Mouse (Mus musculus) CH12.LX (cell line): Measurements from ENCODE around the gene A330070K13Rik. TPM values are rescaled to one million over a fixed set of nuclear protein-coding genes. Genes with fewer than 3 reads are reported as not detected.

Experiments used
- DNase-seq: peaks from one replicate; pipeline ENCODE4 v3.0.0-alpha.2; 2013; ENCODE audit errors: extremely low read depth
- H3K27ac ChIP-seq: 2 replicates; pipeline ENCODE4 v1.5.1; 2012; ENCODE audit warnings: low read depth, mild to moderate bottlenecking, control low read depth, moderate library complexity; ENCODE audit not compliant: insufficient read depth
- H3K27me3 ChIP-seq: replicated peaks from 2 replicates; pipeline ENCODE3; 2012; ENCODE audit warnings: inconsistent platforms
- H3K36me3 ChIP-seq, 2 experiments: replicated peaks in 1 of 2; 2 replicates each; pipeline versions ENCODE3 to v1.6.1; 2012; ENCODE audit warnings: inconsistent platforms in 1 of 2, low read length in 1 of 2, mild to moderate bottlenecking in 1 of 2, mixed read lengths in 1 of 2, moderate library complexity in 1 of 2; ENCODE audit not compliant: control insufficient read depth in 1 of 2, insufficient read depth in 1 of 2
- H3K4me1 ChIP-seq, 2 experiments: 2 replicates each; pipeline ENCODE4 v1.6.1; 2012; ENCODE audit warnings: inconsistent platforms in 1 of 2, moderate library complexity in 1 of 2; ENCODE audit not compliant: insufficient read depth in 2 of 2, control insufficient read depth in 1 of 2
- H3K4me2 ChIP-seq: 2 replicates; pipeline ENCODE4 v1.6.1; 2012; ENCODE audit warnings: low read depth, mild to moderate bottlenecking, control low read depth; ENCODE audit not compliant: poor library complexity, insufficient read depth, severe bottlenecking
- H3K4me3 ChIP-seq, 3 experiments: fragments of 150-350 bp in 1 of 3; sonication (generic) in 1 of 3; replicated peaks in 1 of 3; 2 replicates each; pipeline versions ENCODE3 to v1.5.1; 2011 to 2012; ENCODE audit warnings: low read depth in 2 of 3, low read length in 2 of 3, mild to moderate bottlenecking in 2 of 3, moderate library complexity in 2 of 3, control low read depth in 1 of 3, improper control_type of control experiment in 1 of 3, inconsistent platforms in 1 of 3, mixed read lengths in 1 of 3; ENCODE audit not compliant: poor library complexity in 1 of 3
- H3K79me2 ChIP-seq: replicated peaks from 2 replicates; pipeline ENCODE4 v1.6.1; 2012; ENCODE audit warnings: mild to moderate bottlenecking, moderate library complexity; ENCODE audit not compliant: control insufficient read depth, poor library complexity, insufficient read depth, severe bottlenecking; ENCODE audit errors: extremely low read depth
- H3K9ac ChIP-seq: 2 replicates; pipeline ENCODE4 v1.6.1; 2012; ENCODE audit warnings: low read depth, mild to moderate bottlenecking, control low read depth, moderate library complexity; ENCODE audit not compliant: insufficient read depth
- H3K9me3 ChIP-seq: replicated peaks from 2 replicates; pipeline ENCODE3; 2012; ENCODE audit warnings: low read length, inconsistent platforms, mixed read lengths
- CTCF ChIP-seq, 2 experiments: IDR thresholded peaks in 1 of 2; conservative IDR thresholded peaks in 1 of 2; 2 replicates each; pipeline ENCODE4 v1.5.1; 2011 to 2012; ENCODE audit warnings: low read depth in 2 of 2, low read length in 2 of 2, improper control_type of control experiment in 1 of 2, inconsistent platforms in 1 of 2, mild to moderate bottlenecking in 1 of 2, moderate library complexity in 1 of 2
- E2F4 ChIP-seq: IDR thresholded peaks from 2 replicates; pipeline ENCODE4 v1.6.1; 2011; ENCODE audit warnings: low read depth, low read length, improper control_type of control experiment; ENCODE audit not compliant: insufficient replicate concordance
- ELF1 ChIP-seq: IDR thresholded peaks from 2 replicates; pipeline ENCODE4 v1.6.1; 2014; ENCODE audit warnings: low read depth, mild to moderate bottlenecking, inconsistent platforms, low read length, improper control_type of control experiment
- EP300 ChIP-seq: IDR thresholded peaks from 2 replicates; pipeline ENCODE4 v1.6.1; 2011; ENCODE audit warnings: low read length, improper control_type of control experiment
- ETS1 ChIP-seq: conservative IDR thresholded peaks from 2 replicates; pipeline ENCODE4 v1.6.1; 2012; ENCODE audit warnings: low read depth, mild to moderate bottlenecking, inconsistent platforms, low read length, improper control_type of control experiment, moderate library complexity
- JUN ChIP-seq: IDR thresholded peaks from 2 replicates; pipeline ENCODE4 v1.6.1; 2011; ENCODE audit warnings: low read depth, mild to moderate bottlenecking, low read length, improper control_type of control experiment, moderate library complexity; ENCODE audit not compliant: insufficient read depth
- KAT2A ChIP-seq: IDR thresholded peaks from 2 replicates; pipeline ENCODE4 v1.6.1; 2012; ENCODE audit warnings: low read length, improper control_type of control experiment, inconsistent platforms; ENCODE audit not compliant: insufficient replicate concordance
- MAFK ChIP-seq: IDR thresholded peaks from 2 replicates; pipeline ENCODE4 v1.6.1; 2011; ENCODE audit warnings: low read length, improper control_type of control experiment; ENCODE audit not compliant: insufficient replicate concordance
- MEF2A ChIP-seq: IDR thresholded peaks from 2 replicates; pipeline ENCODE4 v1.6.1; 2014; ENCODE audit warnings: low read depth, mild to moderate bottlenecking, inconsistent platforms, low read length, improper control_type of control experiment, borderline replicate concordance
- MXI1 ChIP-seq: IDR thresholded peaks from 2 replicates; pipeline ENCODE4 v1.6.1; 2011; ENCODE audit warnings: mild to moderate bottlenecking, low read depth, low read length, improper control_type of control experiment
- MYC ChIP-seq: IDR thresholded peaks from 2 replicates; pipeline ENCODE4 v1.6.1; 2011; ENCODE audit warnings: low read depth, mild to moderate bottlenecking, improper control_type of control experiment, low read length
- NELFE ChIP-seq: IDR thresholded peaks from 2 replicates; pipeline ENCODE4 v1.6.1; 2011; ENCODE audit warnings: low read depth, low read length, improper control_type of control experiment
- NRF1 ChIP-seq: IDR thresholded peaks from 2 replicates; pipeline ENCODE4 v1.6.1; 2014; ENCODE audit warnings: low read depth, mild to moderate bottlenecking, inconsistent platforms, low read length, improper control_type of control experiment, moderate library complexity
- PAX5 ChIP-seq: IDR thresholded peaks from 2 replicates; pipeline ENCODE4 v1.6.1; 2012; ENCODE audit warnings: low read length, inconsistent platforms, mixed read lengths
- RAD21 ChIP-seq: IDR thresholded peaks from 2 replicates; pipeline ENCODE4 v1.6.1; 2011; ENCODE audit warnings: low read depth, mild to moderate bottlenecking, low read length, improper control_type of control experiment, moderate library complexity
- RCOR1 ChIP-seq: conservative IDR thresholded peaks from 2 replicates; pipeline ENCODE4 v1.6.1; 2012; ENCODE audit warnings: low read depth, mild to moderate bottlenecking, inconsistent platforms, low read length, improper control_type of control experiment
- SMC3 ChIP-seq: IDR thresholded peaks from 2 replicates; pipeline ENCODE4 v1.6.1; 2011; ENCODE audit warnings: low read depth, low read length, improper control_type of control experiment
- TCF12 ChIP-seq: IDR thresholded peaks from 2 replicates; pipeline ENCODE4 v1.6.1; 2014; ENCODE audit warnings: low read depth, mild to moderate bottlenecking, inconsistent platforms, low read length, improper control_type of control experiment
- UBTF ChIP-seq: IDR thresholded peaks from 2 replicates; pipeline ENCODE4 v1.6.1; 2012; ENCODE audit warnings: low read depth, mild to moderate bottlenecking, inconsistent platforms, low read length, improper control_type of control experiment, moderate library complexity
- USF1 ChIP-seq: IDR thresholded peaks from 2 replicates; pipeline ENCODE4 v1.6.1; 2014; ENCODE audit warnings: low read depth, mild to moderate bottlenecking, inconsistent platforms, low read length, improper control_type of control experiment
- ZNF384 ChIP-seq: IDR thresholded peaks from 2 replicates; pipeline ENCODE4 v1.6.1; 2012; ENCODE audit warnings: low read depth, low read length, improper control_type of control experiment, inconsistent platforms
- dilution Hi-C: fragments of 300-500 bp; cut with MboI; formaldehyde crosslinking; loops from 2 replicates; pipeline ENCODE4 v1.14.3; 2020; ENCODE audit warnings: low sequenced_read_pairs; ENCODE audit not compliant: extremely low pct_unique_long_range_greater_than_20kb, extremely low pct_ligation_motif_present
- in situ Hi-C: fragments of 300-500 bp; cut with MboI; formaldehyde crosslinking; loops from 3 replicates; pipeline ENCODE4 v1.14.3; 2019; ENCODE audit warnings: low sequenced_read_pairs, low pct_ligation_motif_present, low pct_unique_long_range_greater_than_20kb, mixed read lengths
- polyA plus RNA-seq: library from polyadenylated mRNA; unstranded; fragments of >175 nt; gene quantifications from 2 replicates; pipeline ENCODE4 v1.2.1, GENCODE M21; 2012; ENCODE audit warnings: low read depth; ENCODE audit not compliant: insufficient read length
- total RNA-seq, 2 experiments: library from RNA; depleted of rRNA; stranded (reverse); fragments of 300-350 nt in 1 of 2; fragments of >200 nt in 1 of 2; gene quantifications; 2 replicates each; pipeline ENCODE4 v1.2.3; 2012 to 2014

The A330070K13Rik gene
- total RNA-seq (2012; rRNA removed) (not detected in 2 replicates), total RNA-seq (2014; rRNA removed) (not detected in 2 replicates), polyA plus RNA-seq (not detected in 2 replicates)

DNA sequence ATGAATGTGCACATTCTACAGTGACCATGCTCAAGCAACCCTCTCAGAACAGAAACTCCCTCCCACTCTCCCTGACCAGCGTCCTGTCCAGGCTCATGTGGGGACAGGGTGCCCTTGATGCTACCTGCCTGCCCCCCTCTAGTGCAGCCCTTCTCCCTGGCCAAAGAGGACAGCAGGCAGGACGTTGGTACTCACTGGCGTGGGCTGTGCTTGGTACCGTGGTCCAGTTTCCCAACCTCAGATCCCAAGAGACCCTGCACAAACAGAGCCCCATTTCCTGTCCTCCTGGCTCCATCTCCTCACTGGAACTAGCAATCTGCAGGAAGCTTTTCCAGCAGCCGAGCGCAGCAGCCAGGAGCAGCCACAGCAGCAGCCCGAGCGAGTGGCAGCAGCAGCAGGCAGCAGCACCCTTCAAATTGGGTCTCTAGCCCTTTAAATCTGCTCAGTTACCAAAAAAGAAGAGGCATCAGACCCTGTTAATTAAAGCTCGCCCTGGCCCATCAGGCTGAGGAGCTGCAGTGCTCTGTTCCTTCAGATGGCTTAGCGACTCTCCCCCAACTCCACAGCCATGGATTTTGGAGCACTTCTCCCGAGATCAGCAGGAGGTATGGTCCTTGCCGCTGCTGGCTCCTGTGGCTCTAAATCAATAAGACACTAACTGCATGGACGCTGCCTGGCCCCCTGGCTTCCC lies at the start of gene A330070K13Rik:
TSS of gene A330070K13Rik (minus strand) at position 410 of the 691 bp plus-strand sequence.
- in situ Hi-C loops (no loop called here), dilution Hi-C loops (no loop called here)
- Histone ChIP-seq H3K9ac (no peak within 1 kb of the TSS), H3K79me2 (no peaks in the 10 kb centered on the region), H3K27me3 (peaks cover 30% of the 10 kb centered on the region), H3K36me3 (no peaks in the 10 kb centered on the region), H3K4me3 (no peak within 1 kb of the TSS), H3K4me2 (no peak within 1 kb of the TSS), H3K9me3 (peaks cover 2% of the 10 kb centered on the region), H3K27ac (no peak within 1 kb of the TSS), H3K4me1 (no peaks in the 10 kb centered on the region)
- TF ChIP-seq KAT2A, result no peak
- TF ChIP-seq SMC3, result no peak
- TF ChIP-seq CTCF (conservative IDR thresholded peaks at IDR 0.05 in 1 of 2, IDR thresholded peaks at IDR 0.05 in 1 of 2; ENCODE audit: low read depth in 2 of 2, low read length in 2 of 2), result no peak
- TF ChIP-seq MEF2A, result no peak
- no peak for DNase-seq

DNA sequence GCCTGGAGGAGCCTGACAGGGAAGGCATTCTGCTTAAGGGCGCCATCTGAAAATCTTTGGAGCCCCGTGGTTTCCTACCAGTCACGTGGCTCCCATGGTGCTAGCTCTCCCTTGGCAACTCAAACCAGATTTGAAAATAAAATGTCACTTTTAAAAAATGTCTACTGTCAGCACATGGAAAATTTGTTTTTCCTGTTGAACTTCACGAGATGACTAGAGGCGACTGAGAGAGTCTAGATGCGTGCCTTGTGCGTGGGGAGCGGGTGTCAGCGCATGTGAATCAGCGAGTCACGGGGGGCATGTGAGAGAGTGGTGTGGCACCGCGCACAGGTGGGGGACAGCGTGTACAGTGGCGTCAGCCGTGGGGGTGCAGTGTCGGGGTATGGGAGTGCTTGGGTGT lies 27.1 kb upstream of the A330070K13Rik start:
- H3K9me3 ChIP-seq, result peaks cover 30% of the 10 kb centered on the region
- dilution Hi-C loops, result no loop called here

GRCm38 (mm10) chr5:130409706-130410105 lies 25.3 kb upstream of the A330070K13Rik start:
- in situ Hi-C loops (loop anchor here (10.0 kb wide), 1 partner anchor 445 kb away; no protein-coding TSS in a partner anchor), dilution Hi-C loops (no loop called here)
- Histone ChIP-seq H3K36me3 (no peaks in the 10 kb centered on the region), H3K27me3 (no peaks in the 10 kb centered on the region), H3K9me3 (peaks cover 34% of the 10 kb centered on the region), H3K4me2 (no peak overlapping the region), H3K9ac (no peak overlapping the region), H3K4me3 (no peak overlapping the region), H3K4me1 (no peaks in the 10 kb centered on the region), H3K27ac (no peak overlapping the region), H3K79me2 (no peaks in the 10 kb centered on the region)
- TF ChIP-seq ZNF384, result no peak
- TF ChIP-seq NRF1, result no peak
- TF ChIP-seq EP300, result no peak
- TF ChIP-seq CTCF (conservative IDR thresholded peaks at IDR 0.05 in 1 of 2, IDR thresholded peaks at IDR 0.05 in 1 of 2; ENCODE audit: low read depth in 2 of 2, low read length in 2 of 2), result no peak
- TF ChIP-seq ELF1, result no peak
- TF ChIP-seq ETS1, result no peak
- no peak for TF ChIP-seq KAT2A
- TF ChIP-seq SMC3, result no peak
- TF ChIP-seq MXI1, result no peak
- no peak for TF ChIP-seq USF1
- no peak for TF ChIP-seq E2F4
- no peak for TF ChIP-seq JUN
- TF ChIP-seq RAD21, result no peak
- no peak for TF ChIP-seq RCOR1
- no peak for TF ChIP-seq NELFE
- TF ChIP-seq MYC, result no peak
- DNase-seq, result no peak

More for the DNA sequence above, 27.1 kb upstream of the A330070K13Rik start:
- DNase-seq, result no peak
- Histone ChIP-seq H3K9ac (no peak overlapping the region), H3K27me3 (no peaks in the 10 kb centered on the region), H3K4me3 (no peak overlapping the region), H3K4me1 (no peaks in the 10 kb centered on the region), H3K4me2 (no peak overlapping the region), H3K36me3 (no peaks in the 10 kb centered on the region), H3K79me2 (no peaks in the 10 kb centered on the region), H3K27ac (no peak overlapping the region)
- in situ Hi-C loops, result no loop called here
- no peak for TF ChIP-seq E2F4
- TF ChIP-seq UBTF, result no peak
- no peak for TF ChIP-seq TCF12
- TF ChIP-seq EP300, result no peak
- no peak for TF ChIP-seq PAX5
- no peak for TF ChIP-seq MAFK
- no peak for TF ChIP-seq SMC3
- TF ChIP-seq CTCF (conservative IDR thresholded peaks at IDR 0.05 in 1 of 2, IDR thresholded peaks at IDR 0.05 in 1 of 2; ENCODE audit: low read depth in 2 of 2, low read length in 2 of 2), result no peak
